Mouse (Mus musculus) CH12.LX (cell line): Measurements from ENCODE around the gene Rora.

Source experiments
- CTCF ChIP-seq, 2 experiments: IDR thresholded peaks in 1 of 2; conservative IDR thresholded peaks in 1 of 2; 2 replicates each; pipeline ENCODE4 v1.5.1; 2011 to 2012; ENCODE audit warnings: low read depth in 2 of 2, low read length in 2 of 2, improper control_type of control experiment in 1 of 2, inconsistent platforms in 1 of 2, mild to moderate bottlenecking in 1 of 2, moderate library complexity in 1 of 2
- EP300 ChIP-seq: IDR thresholded peaks from 2 replicates; pipeline ENCODE4 v1.6.1; 2011; ENCODE audit warnings: low read length, improper control_type of control experiment
- KAT2A ChIP-seq: IDR thresholded peaks from 2 replicates; pipeline ENCODE4 v1.6.1; 2012; ENCODE audit warnings: low read length, improper control_type of control experiment, inconsistent platforms; ENCODE audit not compliant: insufficient replicate concordance
- MAX ChIP-seq: IDR thresholded peaks from 2 replicates; pipeline ENCODE4 v1.6.1; 2011; ENCODE audit warnings: low read length, improper control_type of control experiment

DNA sequence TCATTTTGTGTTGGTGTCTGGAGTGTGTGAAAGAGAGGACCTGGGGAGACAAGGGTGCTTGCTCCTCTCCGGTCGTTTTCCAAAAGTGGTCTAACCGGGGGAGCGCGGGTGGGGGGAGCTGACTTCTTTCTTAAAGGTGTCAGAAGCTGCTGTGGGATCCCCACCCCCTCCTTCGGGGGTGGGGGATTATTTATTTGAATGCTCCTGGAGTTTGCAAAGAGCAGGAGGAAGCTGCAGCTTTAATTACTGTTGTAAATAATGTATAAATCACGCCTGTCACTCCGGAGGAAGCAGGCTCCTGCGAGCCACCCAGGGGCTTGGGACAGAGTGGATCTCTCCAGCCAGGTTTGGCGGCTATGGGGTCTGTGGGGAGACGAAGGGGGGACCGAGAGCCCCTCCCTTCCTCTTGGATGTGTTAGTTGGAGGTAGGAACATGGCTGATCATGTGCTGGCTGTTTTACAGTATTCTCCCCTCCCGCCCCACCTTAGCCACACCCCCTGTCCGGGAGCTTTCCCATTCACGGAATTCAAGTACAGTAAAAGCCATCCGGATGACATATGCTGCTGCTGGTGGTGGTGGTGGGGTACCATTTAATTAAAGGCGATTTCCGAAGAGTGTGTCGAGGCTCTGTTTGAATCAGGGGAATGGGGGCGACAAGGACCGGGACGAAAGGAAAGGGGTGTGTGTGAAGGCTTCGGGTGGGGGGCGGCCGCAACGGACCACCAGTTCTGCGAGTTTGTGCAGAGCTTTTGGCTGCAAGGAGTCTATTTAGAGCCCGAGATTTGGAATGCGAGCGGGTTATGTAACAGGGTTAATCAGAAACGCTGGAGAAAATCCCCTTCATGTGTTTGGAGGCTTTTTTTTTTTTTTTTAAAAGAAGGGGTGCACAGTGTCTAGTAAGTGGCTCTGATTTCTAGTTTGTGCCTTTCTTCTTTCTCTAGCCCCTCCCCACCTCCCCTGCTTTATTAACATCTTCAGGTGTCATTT, 1.7 kb downstream of the Rora start:
- TF ChIP-seq CTCF (conservative IDR thresholded peaks at IDR 0.05 in 1 of 2, IDR thresholded peaks at IDR 0.05 in 1 of 2; ENCODE audit: low read depth in 2 of 2, low read length in 2 of 2) = no peak
- TF ChIP-seq EP300 = no peak
- no peak for TF ChIP-seq MAX
- no peak for TF ChIP-seq KAT2A
